Mouse (Mus musculus): ENCODE results near the gene Vamp1.

Gene Vamp1

GRCm38 (mm10) chr6:125212621-125213020, 2.7 kb upstream of the Vamp1 start:
- no peak for DNase-seq (ENCODE audit: extremely low read depth, low read depth)

DNA sequence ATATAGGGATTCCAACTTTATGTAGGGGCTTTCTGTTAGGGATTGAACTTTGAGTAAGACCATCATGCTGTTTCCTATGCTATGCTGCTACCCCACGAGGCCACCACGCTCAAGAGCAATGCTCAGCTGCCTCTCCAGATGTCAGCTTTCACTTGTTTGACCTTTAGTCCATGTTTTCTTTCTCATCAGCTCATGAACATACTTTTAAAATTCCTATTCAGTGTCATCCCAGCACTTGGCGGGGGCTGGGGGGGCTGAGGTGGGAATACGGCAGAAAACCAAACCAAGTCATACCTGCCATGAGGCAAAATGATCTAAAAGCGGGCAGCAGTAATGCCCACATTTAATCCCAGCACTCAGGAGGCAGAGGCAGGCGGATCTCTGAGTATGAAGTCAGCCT, 2.2 kb upstream of the Vamp1 start:
- DNase-seq (ENCODE audit: extremely low read depth, low read depth): no peak

GRCm38 (mm10) chr6:125213715-125214114, 1.6 kb upstream of the Vamp1 start:
- DNase-seq (ENCODE audit: extremely low read depth, low read depth): no peak

DNA sequence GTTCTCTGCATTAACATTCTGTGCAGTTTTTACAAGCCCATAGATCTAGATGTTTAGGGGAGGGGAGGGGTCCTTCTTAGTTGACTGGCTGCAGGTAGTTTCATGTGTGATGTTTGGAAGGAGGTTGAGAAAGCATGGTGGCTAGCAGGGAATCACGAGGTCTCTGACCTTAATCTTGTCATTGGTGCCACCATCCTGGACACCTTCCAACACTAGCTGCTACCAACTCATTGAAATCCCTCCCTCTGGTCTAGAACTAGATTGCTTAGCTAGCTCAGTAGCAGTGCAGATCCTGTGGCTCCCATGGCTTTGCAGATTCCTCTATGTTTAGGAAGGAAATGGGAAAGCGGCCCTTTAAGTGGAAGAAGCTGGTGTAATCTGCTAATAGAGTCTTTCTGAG, 1.5 kb downstream of the Vamp1 start:
- no peak for DNase-seq (ENCODE audit: extremely low read depth, low read depth)

DNA sequence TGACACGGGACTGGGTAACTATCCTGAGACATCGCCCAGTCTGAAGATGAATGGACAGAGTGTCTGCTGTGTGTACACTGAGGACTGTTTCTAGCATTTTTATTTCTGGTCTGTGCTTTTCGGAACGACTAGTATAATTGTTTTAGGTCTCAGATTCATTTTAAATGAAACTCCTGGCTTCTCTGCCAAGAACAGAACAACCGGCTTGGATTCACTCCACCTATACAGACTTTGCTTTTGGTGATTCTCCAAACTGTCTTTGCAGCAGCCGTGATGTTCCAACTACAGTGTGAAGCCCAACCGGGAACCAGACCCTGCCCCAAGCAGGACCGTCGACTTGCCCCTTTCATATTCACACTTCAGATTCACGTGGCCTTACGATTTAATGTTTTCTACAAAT, 2.5 kb downstream of the Vamp1 start:
- DNase-seq (ENCODE audit: extremely low read depth, low read depth): no peak

GRCm38 (mm10) chr6:125218963-125219362, 3.6 kb downstream of the Vamp1 start:
- peak; percentile 77 for DNase-seq (ENCODE audit: extremely low read depth, low read depth)

DNA sequence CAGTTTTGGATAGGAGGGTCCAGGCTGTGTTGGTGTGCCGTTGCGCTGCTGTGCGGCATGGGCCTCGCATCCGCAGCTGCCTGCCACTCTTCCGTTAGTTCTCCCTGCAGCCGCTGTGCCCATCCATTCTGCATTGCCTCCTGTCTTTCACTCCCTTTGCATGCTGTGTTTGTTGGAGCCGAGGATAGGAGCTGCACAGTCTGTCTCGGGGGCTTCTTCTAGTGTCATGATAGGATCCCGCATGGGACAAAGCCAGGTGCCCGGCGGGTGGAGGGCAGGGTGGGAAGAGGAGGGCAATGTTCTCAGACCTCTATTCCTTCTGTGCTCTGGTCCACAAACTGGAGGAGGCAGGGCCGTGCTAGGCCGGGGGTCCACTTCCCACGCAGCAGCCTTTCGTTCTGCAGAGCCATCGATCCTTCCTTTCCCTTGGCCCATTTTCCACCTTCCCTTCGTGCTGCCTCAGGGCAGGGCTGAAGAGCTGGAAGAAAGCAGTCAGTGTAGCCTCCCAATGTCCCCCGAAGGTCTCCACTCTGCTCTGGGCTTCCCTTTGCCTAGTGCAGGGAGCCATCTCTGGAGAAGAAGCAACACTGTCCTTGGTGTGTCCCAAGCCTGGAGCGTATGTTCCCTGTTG, 5.9 kb downstream of the Vamp1 start:
- DNase-seq (ENCODE audit: extremely low read depth, low read depth): no peak

DNA sequence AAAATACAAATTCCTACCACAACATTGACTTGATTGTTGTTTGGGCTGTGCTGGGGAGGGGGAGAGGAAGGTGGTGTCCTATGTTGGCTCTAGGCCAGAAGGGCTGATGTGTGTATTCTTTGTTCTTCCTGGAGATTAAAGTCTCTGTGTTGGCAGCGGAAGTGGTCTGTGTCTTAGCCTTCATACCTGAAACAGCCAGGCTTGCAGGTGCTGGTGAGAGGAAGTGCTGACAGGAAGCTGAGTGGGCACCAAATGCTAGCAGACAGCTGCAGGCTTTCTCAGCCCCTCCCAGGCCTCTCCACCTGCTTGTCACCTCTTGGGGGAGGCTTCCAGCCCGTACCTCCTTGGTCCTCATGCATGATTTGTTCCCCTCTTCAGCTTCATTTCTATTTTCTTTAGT, 6.8 kb downstream of the Vamp1 start:
- DNase-seq (ENCODE audit: extremely low read depth, low read depth): no peak

DNA sequence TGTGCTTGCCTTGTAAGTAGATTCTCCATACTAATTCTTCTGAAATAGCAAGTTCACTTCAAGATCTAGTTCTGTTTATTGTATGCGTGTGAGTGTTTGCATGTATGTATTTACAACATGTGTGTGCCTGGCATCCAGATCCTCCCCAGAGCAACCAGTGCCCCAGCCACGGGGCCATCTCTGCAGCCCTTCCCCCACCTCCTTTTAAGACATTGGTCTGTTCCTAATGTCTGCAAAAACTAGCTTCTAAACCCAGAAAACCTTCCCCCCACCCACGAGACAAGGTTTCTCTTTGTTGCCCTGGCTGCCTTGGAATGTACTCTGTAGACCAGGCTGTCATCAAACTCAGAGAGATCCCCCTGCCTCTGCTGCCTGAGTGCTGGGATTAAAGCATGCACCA, 7.2 kb downstream of the Vamp1 start:
- DNase-seq (ENCODE audit: extremely low read depth, low read depth): no peak

DNA sequence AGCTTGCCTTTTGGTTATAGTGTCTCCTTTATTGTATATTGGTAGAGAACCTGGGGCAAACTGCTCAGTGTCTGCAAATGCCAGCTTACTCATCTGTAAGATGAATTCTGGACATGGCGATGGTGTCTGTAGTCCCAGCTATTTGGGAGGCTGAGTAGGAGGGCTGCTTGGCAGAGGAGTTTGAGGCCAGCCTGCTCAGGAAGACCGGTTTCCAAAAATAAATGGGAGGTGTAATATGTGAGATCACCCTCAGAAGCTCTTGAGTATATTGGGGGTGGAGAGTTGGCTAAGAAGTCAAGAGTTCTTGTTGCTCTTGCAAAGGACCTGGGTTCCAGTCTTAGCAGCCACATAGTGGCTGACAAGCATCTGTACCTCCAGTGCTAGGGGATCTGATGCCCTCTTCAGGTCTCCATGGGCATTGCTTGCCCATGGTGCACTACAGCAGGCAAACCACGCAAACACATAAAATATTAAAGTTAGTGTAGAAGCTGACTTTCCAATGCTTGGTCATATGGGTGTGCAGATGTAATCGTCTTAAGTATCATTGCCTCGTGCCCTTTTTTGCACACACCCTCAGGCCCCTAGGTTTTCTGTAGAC, 10.3 kb downstream of the Vamp1 start:
- DNase-seq (ENCODE audit: extremely low read depth, low read depth): no peak

- no peak for DNase-seq (ENCODE audit: extremely low read depth, low read depth)
These were observed 15.2 kb downstream of the Vamp1 start for GRCm38 (mm10) chr6:125230571-125230970.

GRCm38 (mm10) chr6:125231117-125232044, 16.0 kb downstream of the Vamp1 start, which contains the start of gene Tapbpl:
Tapbpl (minus strand) TSS chr6:125231860.
- DNase-seq (ENCODE audit: extremely low read depth, low read depth): peak; percentile 50

GRCm38 (mm10) chr6:125232045-125232437, 16.7 kb downstream of the Vamp1 start:
- peak; percentile 39 for DNase-seq (ENCODE audit: extremely low read depth, low read depth)

DNA sequence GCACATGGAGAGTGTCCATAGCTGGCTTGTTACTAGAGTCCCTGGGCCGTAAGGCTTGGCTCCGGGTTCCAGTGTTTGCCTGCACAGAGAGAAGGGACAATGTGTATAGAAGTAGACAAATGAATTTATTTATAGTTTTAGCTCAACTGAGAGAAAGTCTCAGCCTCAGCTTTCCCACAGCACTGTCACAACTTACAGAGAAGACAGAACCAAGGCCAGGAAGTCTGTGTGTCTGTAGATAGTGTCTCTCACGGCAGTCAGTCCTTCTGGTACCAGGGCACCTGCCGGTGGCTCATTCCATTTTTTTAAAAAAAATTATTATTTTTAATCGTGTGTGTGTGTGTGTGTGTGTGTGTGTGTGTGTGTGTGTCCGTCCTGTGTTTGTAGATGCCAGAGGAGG, 17.2 kb downstream of the Vamp1 start:
- DNase-seq (ENCODE audit: extremely low read depth, low read depth): peak; percentile 59

DNA sequence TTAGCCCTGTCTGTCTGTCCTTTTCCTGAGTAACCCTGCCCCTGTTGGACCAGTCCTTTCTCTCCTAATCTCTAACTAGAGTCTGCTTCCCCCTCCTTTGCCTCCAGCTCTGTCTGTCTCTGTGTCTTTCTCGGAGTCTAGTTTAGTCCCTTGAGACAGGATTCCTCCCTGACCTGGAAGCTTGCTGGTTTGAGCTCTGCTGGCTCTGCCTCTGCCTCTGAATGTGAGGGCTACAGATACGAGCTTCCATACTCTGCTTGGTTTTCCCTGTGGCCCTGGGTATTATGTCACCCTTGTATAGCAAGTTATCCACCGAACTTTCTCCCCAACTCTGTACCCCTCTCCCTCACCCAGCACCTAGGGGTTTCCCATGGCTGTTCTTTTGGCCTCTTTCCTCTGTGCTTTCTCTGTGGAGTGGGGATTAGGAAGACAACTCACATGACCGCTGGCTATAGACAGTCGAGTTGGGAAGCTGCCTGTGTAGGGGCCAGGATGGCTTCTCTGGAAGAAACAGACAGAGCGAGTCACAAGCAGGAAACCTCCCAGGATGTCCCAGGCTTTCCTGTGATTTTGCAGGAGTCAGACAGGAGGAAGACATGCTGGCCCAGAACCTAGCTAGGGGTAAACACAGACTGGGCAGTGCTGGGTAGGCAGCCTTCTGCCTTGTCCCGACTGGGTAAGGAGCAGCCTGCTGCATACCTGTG, 18.6 kb downstream of the Vamp1 start:
- DNase-seq (ENCODE audit: extremely low read depth, low read depth): no peak

- no peak for DNase-seq (ENCODE audit: extremely low read depth, low read depth)
These were observed 19.1 kb downstream of the Vamp1 start for GRCm38 (mm10) chr6:125234520-125234828.

- no peak for DNase-seq (ENCODE audit: extremely low read depth, low read depth)
These were observed 21.0 kb downstream of the Vamp1 start for GRCm38 (mm10) chr6:125236341-125236740.

DNA sequence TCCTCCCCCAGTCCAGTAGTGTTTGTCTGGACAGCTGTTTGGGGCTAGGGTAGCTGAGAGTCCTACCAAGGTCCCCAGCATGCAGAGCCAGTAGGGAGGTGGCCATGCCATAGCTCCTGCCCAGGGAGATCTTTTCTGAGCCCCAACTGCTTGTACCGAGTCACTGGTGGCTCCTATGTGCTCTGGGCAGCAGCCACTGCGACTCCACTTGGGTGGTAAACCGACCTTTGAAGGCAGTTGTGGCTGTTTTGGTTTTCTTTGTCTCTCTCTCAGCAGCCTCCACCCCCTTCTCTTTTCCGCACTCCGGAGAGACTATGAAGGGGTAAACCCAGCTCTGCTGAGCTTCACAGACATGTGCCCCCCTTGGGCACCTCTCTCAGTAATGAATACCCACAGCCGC, 21.4 kb downstream of the Vamp1 start, which contains the start of gene Cd27:
TSS of gene Cd27 (minus strand) at position 229 of the 400 bp plus-strand sequence.
- DNase-seq (ENCODE audit: extremely low read depth, low read depth): no peak

DNA sequence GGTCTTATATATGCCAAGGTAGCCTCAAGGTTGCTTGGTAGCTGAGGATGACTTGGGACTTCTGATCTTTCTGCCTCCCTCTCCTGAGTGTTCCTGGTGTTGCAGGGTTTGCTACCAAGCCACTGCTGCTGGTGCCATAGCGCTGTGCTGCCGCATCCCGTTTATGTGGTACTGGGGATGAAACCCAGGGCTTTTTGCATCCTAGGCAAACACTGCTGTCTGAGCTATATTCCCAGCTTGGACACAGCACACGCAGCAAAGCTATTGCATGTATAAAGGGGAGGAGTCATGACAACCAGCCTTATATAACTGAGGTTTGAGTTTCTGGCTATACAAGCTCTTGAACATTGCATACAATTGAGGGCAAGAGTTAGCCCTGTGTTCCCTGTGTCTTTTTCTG, 22.1 kb downstream of the Vamp1 start:
- no peak for DNase-seq (ENCODE audit: extremely low read depth, low read depth)

DNA sequence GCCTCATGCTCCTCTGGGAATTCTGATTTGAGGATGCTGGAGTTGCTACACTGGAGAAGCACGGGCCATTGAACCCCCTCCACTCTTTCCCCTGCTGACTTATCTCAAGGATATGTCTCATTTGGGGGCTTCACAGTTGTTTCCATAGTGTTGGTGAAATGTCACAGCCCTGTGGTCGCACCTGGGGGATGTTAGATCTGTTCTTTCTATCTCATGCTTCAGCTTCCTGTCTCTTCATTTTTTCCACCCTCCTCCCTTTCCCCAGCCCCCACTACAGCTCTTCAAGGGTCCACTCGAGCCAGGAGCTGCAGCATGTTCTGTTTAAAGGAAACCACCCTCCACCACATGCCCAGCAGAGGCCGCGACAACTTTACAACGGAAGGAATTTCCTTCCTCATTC, 23.0 kb downstream of the Vamp1 start:
- DNase-seq (ENCODE audit: extremely low read depth, low read depth): no peak

DNA sequence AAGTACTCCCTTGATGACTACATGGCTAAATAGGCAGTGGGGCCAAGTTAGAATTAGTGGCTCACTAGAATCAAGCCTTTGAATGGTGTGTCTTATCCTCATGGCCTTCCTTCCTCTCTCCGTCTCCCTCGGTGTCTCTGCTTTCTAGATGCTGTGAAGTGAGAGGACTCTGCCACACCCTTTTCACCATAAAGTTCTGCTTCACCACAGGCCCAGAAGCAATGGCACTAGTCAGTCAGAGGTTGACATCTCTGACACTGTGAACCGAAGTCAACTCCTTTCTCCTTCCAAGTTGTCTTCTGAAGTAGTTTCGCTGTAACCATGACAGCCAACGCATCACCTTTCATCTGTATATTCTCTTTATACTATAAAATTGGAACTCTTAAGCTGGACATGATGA, 24.2 kb downstream of the Vamp1 start:
- no peak for DNase-seq (ENCODE audit: extremely low read depth, low read depth)

- DNase-seq (ENCODE audit: extremely low read depth, low read depth): no peak
These were observed 25.3 kb downstream of the Vamp1 start for GRCm38 (mm10) chr6:125240617-125241016.

All from MEL-GATA-1-ER (cell line).